Mouse (Mus musculus) heart, embryonic 15.5 days (tissue): ENCODE results near the gene Itpr1. TPM values are rescaled to one million over a fixed set of nuclear protein-coding genes. Genes with fewer than 3 reads are reported as not detected.

Experiments
- ATAC-seq: fragments of 200-750 bp; cut with Nextera tagmentation; replicated peaks from 2 replicates; pipeline ENCODE4 v1.8.0; 2017; ENCODE audit warnings: low read depth, moderate TSS enrichment; ENCODE audit not compliant: insufficient number of reproducible peaks, insufficient read depth, low FRiP score
- H3K27ac ChIP-seq: fragments of 300-500 bp; sonication (generic); 2 replicates; pipeline ENCODE4 v1.5.1; 2015; ENCODE audit warnings: mild to moderate bottlenecking, inconsistent platforms
- H3K27me3 ChIP-seq: fragments of 300-500 bp; sonication (generic); 2 replicates; pipeline ENCODE4 v1.6.1; 2015; ENCODE audit warnings: inconsistent platforms
- H3K36me3 ChIP-seq: fragments of 300-500 bp; sonication (generic); 2 replicates; pipeline ENCODE4 v1.6.1; 2015; ENCODE audit warnings: mild to moderate bottlenecking, inconsistent platforms
- H3K4me1 ChIP-seq: fragments of 300-500 bp; sonication (generic); replicated peaks from 2 replicates; pipeline ENCODE4 v1.6.1; 2015; ENCODE audit warnings: inconsistent platforms
- H3K4me2 ChIP-seq: fragments of 300-500 bp; sonication (generic); 2 replicates; pipeline ENCODE4 v1.6.1; 2015; ENCODE audit warnings: inconsistent platforms, mild to moderate bottlenecking, moderate library complexity
- H3K4me3 ChIP-seq: fragments of 300-500 bp; sonication (generic); 2 replicates; pipeline ENCODE4 v1.5.1; 2015; ENCODE audit warnings: mild to moderate bottlenecking, inconsistent platforms
- H3K9ac ChIP-seq: fragments of 300-500 bp; sonication (generic); 2 replicates; pipeline ENCODE4 v1.6.1; 2015; ENCODE audit warnings: mild to moderate bottlenecking, inconsistent platforms
- H3K9me3 ChIP-seq: fragments of 300-500 bp; sonication (generic); replicated peaks from 2 replicates; pipeline ENCODE4 v1.6.1; 2016; ENCODE audit warnings: inconsistent platforms
- WGBS: fragments of 180-500 bp; shearing (Covaris S2); methylation state at CpG from one replicate; pipeline ENCODE4 v1.1.7; 2015; ENCODE audit warnings: mixed read lengths; 5-methylcytosine and 5-hydroxymethylcytosine counted together
- polyA plus RNA-seq: library from polyadenylated mRNA; unstranded; fragments of >200 nt; fragmentation: Nextera tagmentation; extraction: Ambion mirVana; gene quantifications from 2 replicates; pipeline ENCODE4 v1.2.1, GENCODE M21; 2015

The Itpr1 gene
- polyA plus RNA-seq, 1 experiment from 2014 or later = 11.4 TPM

DNA sequence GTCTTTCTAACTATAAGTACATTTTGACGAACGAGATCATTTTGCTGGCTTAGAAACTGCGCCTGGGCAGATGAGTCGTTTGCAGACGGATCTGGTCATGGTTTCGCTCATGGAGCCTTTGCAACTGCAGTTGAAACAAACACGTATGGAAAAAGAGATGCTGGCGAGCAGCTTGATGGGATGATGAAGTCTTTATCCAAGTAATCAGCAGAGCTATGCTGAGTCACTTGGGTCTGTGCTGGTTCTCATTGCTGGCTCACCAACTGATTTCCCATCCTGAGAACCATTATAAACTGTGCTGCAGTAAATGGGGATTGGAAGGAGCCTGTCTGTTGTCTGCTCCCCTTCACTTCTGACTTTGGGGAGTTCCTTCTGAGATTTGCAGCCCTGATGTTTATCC, 31.7 kb downstream of the Itpr1 start:
- H3K4me2 ChIP-seq = no peak overlapping the region
- ATAC-seq = no peak
- 80% methylated on average over 8 of the region's 8 CpGs for WGBS
- no peaks in the 10 kb centered on the region for H3K9me3 ChIP-seq
- no peak overlapping the region for H3K4me3 ChIP-seq
- no peak overlapping the region for H3K27ac ChIP-seq
- no peak overlapping the region for H3K9ac ChIP-seq
- no peaks in the 10 kb centered on the region for H3K27me3 ChIP-seq
- no peaks in the 10 kb centered on the region for H3K36me3 ChIP-seq
- peaks cover 29% of the 10 kb centered on the region for H3K4me1 ChIP-seq

DNA sequence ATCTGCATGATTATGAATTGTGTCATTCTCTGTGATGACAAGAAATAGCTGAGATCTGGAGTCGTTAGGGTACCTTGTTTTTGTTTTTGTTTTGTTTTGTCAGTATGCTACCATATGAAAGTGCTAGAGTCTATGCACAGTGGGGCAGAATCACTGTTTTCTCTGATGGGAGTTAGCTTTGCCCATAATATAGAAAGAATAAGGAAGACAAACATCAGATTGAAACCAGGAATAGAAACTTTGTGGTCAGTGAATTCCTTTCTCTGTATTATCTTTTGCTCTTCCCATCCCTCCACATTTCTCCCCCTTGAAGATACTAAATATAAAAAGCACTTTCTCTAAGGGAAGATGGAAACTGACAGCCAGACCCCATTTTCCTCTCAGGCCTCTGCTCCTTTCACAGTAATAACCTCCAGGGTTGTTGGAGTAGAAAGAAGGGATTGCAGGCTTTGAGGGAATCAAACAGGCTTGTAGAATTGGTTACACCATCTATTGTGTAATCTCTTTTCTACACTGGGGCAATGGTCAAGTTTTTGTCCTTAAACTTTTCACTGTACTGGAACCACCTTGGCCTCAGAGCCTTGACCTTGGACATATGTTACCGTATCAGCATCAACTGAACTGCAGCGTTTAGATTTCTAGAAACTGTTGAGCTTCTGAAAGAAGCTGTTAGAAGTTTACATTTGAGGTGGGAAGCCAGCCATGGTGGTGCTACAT, 33.6 kb downstream of the Itpr1 start:
- 68% methylated on average over 3 of the region's 3 CpGs for WGBS
- no peak for ATAC-seq
- no peaks in the 10 kb centered on the region for H3K27me3 ChIP-seq
- no peaks in the 10 kb centered on the region for H3K9me3 ChIP-seq
- peaks cover 34% of the 10 kb centered on the region for H3K4me1 ChIP-seq
- H3K4me2 ChIP-seq = no peak overlapping the region
- H3K36me3 ChIP-seq = no peaks in the 10 kb centered on the region
- no peak overlapping the region for H3K9ac ChIP-seq
- no peak overlapping the region for H3K27ac ChIP-seq
- no peak overlapping the region for H3K4me3 ChIP-seq

DNA sequence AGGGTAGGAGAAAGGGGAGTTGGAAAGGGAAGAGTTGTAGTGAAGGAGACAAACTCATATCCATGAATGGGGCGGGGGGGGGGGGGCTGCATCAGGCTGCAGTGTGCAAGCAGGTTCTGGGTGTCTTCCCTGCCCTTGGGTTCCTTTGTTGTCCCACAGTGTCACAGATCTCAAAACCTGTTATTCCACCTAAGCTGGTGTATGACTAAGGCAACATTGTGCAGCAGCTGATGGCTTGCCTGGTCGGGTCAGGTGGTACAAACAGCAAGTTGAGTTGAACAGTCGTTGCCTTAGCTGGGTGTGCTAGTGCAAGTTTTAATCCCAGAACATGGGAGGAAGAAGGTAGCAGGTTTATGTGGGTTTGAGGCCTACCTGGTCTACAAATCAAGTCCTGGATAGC, 34.3 kb downstream of the Itpr1 start:
- H3K9ac ChIP-seq = no peak overlapping the region
- H3K9me3 ChIP-seq = no peaks in the 10 kb centered on the region
- no peak overlapping the region for H3K4me3 ChIP-seq
- no peak for ATAC-seq
- no peak overlapping the region for H3K4me2 ChIP-seq
- peaks cover 39% of the 10 kb centered on the region for H3K4me1 ChIP-seq
- no peak overlapping the region for H3K27ac ChIP-seq
- H3K27me3 ChIP-seq = no peaks in the 10 kb centered on the region
- H3K36me3 ChIP-seq = no peaks in the 10 kb centered on the region
- 77% methylated on average over 2 of the region's 3 CpGs for WGBS

DNA sequence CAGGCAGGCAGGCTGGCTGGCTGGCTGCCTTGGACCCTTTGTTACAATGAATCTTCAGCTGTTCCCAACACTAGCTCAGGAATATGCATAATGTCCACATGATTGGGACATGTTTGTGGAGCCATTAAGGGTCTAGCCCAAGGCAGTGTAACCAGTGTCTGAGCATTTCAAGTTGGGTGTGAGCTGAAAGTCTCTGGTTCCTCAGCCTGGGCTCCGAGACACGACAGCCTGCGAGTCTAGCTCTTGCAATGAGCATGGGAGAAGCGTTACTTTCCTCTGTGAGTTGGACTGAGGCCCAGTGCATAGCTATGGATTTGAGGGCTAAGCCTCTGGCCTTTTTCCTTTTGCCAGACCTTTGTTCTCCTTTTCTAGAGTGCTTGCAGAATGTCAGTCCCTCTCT, 35.6 kb downstream of the Itpr1 start:
- no peak overlapping the region for H3K4me3 ChIP-seq
- H3K27ac ChIP-seq = peak overlapping the region; percentile 72
- no peaks in the 10 kb centered on the region for H3K27me3 ChIP-seq
- H3K9me3 ChIP-seq = no peaks in the 10 kb centered on the region
- no peaks in the 10 kb centered on the region for H3K36me3 ChIP-seq
- H3K4me2 ChIP-seq = no peak overlapping the region
- 0 out of 2 replicates have a peak, but pooled peaks have one; percentile 57 for ATAC-seq
- WGBS = 23% methylated on average over 4 of the region's 4 CpGs
- peaks cover 41% of the 10 kb centered on the region for H3K4me1 ChIP-seq
- no peak overlapping the region for H3K9ac ChIP-seq

DNA sequence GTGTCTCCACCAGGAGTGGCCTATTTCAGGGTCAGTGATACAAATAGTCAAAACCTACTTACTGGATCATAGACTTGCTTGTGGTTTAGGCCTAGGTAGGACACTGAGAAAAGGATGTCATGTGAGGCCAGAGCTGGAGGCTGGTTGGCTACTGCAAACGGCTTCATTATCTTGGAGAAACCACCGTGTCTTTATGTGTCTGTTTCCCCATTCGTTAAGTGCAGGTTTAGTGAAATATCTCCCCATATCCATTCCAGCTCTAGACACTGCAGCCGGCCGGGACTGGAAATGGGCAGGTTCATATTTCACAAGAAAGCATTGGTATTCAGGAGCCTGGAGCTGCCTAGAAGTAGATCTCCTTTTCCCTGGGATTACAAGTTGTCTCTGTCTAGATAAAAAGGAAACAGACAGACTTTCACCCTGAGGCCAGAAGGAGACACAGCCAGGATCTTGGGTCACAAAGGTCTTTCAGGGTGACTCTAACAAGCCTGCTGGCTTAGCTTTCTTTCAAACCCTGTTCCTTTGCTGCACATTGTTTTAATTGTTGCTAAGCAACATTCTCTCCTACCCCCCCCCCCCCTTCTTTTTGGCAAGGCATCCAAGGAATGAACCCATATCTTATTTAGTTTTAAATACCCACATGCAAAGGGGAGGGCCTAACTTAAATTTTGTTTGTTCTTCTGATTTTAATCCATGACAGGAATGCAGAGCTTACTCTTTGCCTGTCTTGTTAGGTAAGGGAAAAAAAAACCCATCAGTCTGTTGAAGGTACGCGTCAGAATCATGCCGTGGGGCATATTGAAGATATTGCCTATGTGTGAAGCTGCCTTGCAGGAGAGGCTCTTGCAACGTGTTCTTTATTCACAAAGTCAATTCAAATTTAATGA, 36.4 kb downstream of the Itpr1 start:
- no peak overlapping the region for H3K4me2 ChIP-seq
- ATAC-seq = no peak
- H3K4me1 ChIP-seq = peaks cover 47% of the 10 kb centered on the region

DNA sequence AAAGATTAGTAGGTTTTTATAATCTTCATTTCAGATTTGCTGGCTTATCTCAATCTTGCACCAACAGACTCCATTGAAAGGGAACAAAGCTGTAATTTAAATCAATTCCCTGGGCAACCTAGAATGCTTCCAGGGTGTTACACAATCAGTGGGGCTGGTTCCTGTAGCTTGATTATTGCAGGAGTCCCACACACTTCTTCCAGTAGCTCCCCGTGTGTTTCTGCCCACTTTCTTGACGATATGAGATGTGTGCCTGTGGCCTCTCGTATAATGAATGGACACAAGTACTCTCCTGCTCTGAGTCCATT, 37.0 kb downstream of the Itpr1 start:
- H3K27ac ChIP-seq = no peak overlapping the region

More for the DNA sequence above, 36.4 kb downstream of the Itpr1 start:
- Histone ChIP-seq H3K9me3 (no peaks in the 10 kb centered on the region), H3K27ac (peak overlapping the region; percentile 72), H3K27me3 (no peaks in the 10 kb centered on the region), H3K36me3 (no peaks in the 10 kb centered on the region), H3K4me3 (no peak overlapping the region), H3K9ac (no peak overlapping the region)
- WGBS = 36% methylated on average over 9 of the region's 9 CpGs

DNA sequence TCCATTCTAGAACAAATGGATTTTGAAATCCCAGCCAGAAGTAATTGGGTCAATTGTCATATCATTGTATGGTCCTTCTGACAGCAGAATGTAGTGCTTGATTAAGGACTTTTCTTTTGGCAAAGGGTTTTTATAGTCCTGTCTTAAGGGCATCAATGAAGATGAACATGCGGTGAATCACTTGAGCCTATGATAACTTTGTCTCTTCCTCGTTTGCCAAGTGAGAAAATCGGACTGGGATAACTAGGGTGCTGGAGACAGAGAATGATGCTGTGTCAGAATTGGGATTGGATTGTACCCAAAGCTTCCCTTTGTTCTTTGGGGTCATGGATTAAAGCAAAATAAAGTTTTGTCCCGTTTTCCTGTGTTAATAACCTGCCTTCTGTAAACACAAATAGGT, 37.5 kb downstream of the Itpr1 start:
- no peak overlapping the region for H3K9ac ChIP-seq
- H3K27me3 ChIP-seq = no peaks in the 10 kb centered on the region
- peaks cover 50% of the 10 kb centered on the region for H3K4me1 ChIP-seq
- no peak overlapping the region for H3K4me2 ChIP-seq
- no peak overlapping the region for H3K27ac ChIP-seq
- 79% methylated on average over 4 of the region's 4 CpGs for WGBS
- H3K4me3 ChIP-seq = no peak overlapping the region
- H3K36me3 ChIP-seq = no peaks in the 10 kb centered on the region
- H3K9me3 ChIP-seq = no peaks in the 10 kb centered on the region
- no peak for ATAC-seq

More for the DNA sequence above, 37.0 kb downstream of the Itpr1 start:
- 74% methylated on average over 3 of the region's 3 CpGs for WGBS
- Histone ChIP-seq H3K4me3 (no peak overlapping the region), H3K9me3 (no peaks in the 10 kb centered on the region), H3K4me2 (no peak overlapping the region), H3K4me1 (peaks cover 49% of the 10 kb centered on the region), H3K27me3 (no peaks in the 10 kb centered on the region), H3K9ac (no peak overlapping the region), H3K36me3 (no peaks in the 10 kb centered on the region)
- no peak for ATAC-seq

DNA sequence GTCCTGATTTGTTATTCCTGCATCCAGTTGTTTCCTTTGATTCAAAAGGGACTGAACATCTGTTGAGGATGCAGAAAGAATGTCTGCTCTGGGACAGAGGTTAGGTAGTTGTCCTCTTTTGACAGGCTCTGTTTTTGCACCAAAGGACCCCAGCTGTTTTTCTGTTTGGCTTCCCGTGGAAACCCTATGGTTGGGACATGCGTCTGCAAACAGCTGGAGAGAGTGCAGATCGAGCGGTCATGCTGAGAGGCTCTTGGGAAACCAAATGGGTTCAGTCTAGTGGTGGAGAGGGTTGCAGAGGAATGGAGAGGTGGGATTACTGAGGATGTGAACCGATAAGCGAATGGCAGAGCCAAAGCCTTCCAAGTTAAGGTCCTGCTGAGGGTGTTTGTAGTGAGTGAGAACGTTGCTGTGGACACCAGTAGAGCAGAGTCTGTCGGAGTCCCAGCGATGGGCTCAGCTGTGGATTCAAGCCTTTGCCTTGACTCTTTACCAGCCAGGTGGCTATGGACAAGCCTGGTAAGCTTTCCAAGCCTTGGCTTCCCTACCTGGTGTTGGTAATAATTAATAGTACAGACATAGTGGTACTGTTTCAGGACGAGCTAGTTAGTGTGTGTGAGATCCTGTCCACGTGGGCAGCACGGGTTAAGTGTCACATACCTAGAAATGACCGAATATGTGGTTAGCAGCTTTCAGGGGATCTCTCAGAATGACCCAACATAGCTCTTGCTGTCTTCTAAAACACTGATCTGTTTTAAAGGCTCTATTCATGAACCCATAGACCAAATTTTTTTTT, 39.9 kb downstream of the Itpr1 start:
- WGBS = 74% methylated on average over 13 of the region's 13 CpGs
- no peak overlapping the region for H3K4me2 ChIP-seq
- no peaks in the 10 kb centered on the region for H3K9me3 ChIP-seq
- no peaks in the 10 kb centered on the region for H3K36me3 ChIP-seq
- H3K4me3 ChIP-seq = no peak overlapping the region
- no peaks in the 10 kb centered on the region for H3K27me3 ChIP-seq
- peaks cover 54% of the 10 kb centered on the region for H3K4me1 ChIP-seq
- no peak overlapping the region for H3K9ac ChIP-seq
- no peak overlapping the region; the same call in 1 of the 2 replicates for H3K27ac ChIP-seq
- ATAC-seq = no peak

DNA sequence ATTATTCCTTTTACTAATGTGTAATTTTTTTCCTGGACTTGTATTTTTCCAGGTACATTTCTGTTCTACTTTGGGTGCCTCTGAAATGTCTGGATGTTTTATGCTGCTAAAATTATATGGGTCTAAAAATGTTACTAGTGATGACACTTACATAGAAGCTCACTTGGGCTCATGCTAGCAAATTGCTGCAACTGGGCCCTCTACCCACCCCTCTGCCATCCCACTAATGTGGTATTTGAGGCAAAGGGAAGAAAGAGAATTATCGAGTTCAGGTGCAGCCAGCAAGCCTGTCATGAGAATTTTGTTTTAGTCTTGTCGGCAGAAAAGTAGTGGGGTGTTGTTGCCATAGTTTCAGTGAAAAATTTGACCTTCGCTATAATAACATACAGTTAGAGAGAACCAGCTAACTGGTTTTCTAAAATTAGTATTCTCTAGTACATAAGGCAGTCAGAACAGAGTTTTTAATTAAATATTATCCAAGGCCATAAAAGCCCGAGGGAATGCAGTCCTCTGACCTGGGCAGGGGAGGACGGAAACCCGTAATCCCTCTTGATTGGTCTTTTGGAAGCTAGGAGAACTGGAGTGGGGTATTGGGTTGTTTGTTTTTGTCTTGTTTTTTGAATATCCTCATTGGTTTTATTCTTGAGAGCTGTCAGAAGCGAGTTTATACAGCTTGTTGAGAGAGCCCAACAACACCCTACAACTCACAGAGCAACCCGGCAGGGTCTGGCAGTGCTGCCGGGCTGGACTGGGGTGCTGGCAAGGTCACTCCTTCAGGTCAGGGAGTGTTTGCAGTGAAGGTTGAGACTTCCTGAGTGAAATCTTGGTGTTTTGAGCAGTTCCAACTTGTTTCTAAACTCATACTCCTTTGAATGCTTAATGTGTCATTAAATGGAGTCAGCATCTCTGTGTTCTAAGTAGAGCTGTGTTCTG, 41.5 kb downstream of the Itpr1 start:
- Histone ChIP-seq H3K4me3 (no peak overlapping the region), H3K36me3 (no peaks in the 10 kb centered on the region), H3K4me1 (peaks cover 45% of the 10 kb centered on the region), H3K9me3 (no peaks in the 10 kb centered on the region), H3K27me3 (no peaks in the 10 kb centered on the region), H3K4me2 (no peak overlapping the region), H3K9ac (no peak overlapping the region), H3K27ac (no peak overlapping the region)
- WGBS = 73% methylated on average over 9 of the region's 9 CpGs
- ATAC-seq = no peak

DNA sequence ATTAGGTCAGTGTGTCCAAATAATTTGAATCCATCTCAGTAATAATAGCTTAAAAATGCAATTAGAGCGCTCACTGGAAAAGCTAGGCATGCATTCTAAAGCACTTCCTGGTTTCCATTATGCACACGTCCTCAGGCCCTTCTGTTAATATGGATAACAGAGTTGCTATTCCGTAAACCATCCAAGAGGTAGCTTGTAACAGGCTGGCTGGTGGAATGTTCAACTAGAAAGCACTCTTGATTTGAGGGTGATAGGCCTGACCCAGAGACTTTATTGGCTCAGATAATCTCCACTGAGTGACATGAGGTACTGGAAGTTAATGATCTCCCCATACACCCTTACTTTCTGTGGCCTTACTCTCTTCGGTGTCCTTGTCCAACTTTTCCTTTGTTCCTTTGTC, 43.0 kb downstream of the Itpr1 start:
- no peaks in the 10 kb centered on the region for H3K9me3 ChIP-seq
- H3K4me2 ChIP-seq = no peak overlapping the region
- no peak overlapping the region for H3K4me3 ChIP-seq
- no peak overlapping the region for H3K9ac ChIP-seq
- peaks cover 47% of the 10 kb centered on the region for H3K4me1 ChIP-seq
- H3K36me3 ChIP-seq = no peaks in the 10 kb centered on the region
- no peak for ATAC-seq
- H3K27me3 ChIP-seq = no peaks in the 10 kb centered on the region
- 56% methylated on average over 4 of the region's 4 CpGs for WGBS
- H3K27ac ChIP-seq = no peak overlapping the region
